Mouse (Mus musculus): ENCODE measurements at regions not wholly inside any gene's neighbourhood (a gene's known extent, or its start where the extent isn't known, plus 50 kb on each side); places are given as distances from the start of the nearest gene placed in this dataset.

GRCm38 (mm10) chr1:164681582-164681981, 114.9 kb upstream of the Dpt start:
- WGBS, result 32% methylated on average over 5 of the region's 5 CpGs
- 0 out of 2 replicates have a peak, but pooled peaks cover 3% of the 10 kb centered on the region for H3K9me3 ChIP-seq (replicated peaks; ENCODE audit: control insufficient read depth, low read length)
- H3K4me3 ChIP-seq (ENCODE audit: low read depth, low read length), result no peak overlapping the region
- no peak overlapping the region for H3K27ac ChIP-seq (ENCODE audit: low read depth)
- TF ChIP-seq EP300 (IDR thresholded peaks at IDR 0.05; ENCODE audit: low read depth), result no peak
- no peak for TF ChIP-seq CTCF (IDR thresholded peaks at IDR 0.05; ENCODE audit: low read depth)
- H3K27me3 ChIP-seq (ENCODE audit: control insufficient read depth, insufficient read depth, low read length), result no peaks in the 10 kb centered on the region
- no peaks in the 10 kb centered on the region for H3K36me3 ChIP-seq (replicated peaks; ENCODE audit: control insufficient read depth, insufficient read depth, low read length)
- ATAC-seq (ENCODE audit: insufficient read depth, low read depth) (peak; percentile 36; the same call in 1 of the 2 replicates), DNase-seq (ENCODE audit: low spot score) (peak; percentile 8)
- H3K4me2 ChIP-seq (ENCODE audit: low read depth, low read length), result no peak overlapping the region
- peaks cover 3% of the 10 kb centered on the region; the same call in 1 of the 2 replicates for H3K4me1 ChIP-seq (ENCODE audit: control insufficient read depth, insufficient read depth)
- no peak overlapping the region for H3K9ac ChIP-seq (replicated peaks; ENCODE audit: low read depth, low read length)

- Histone ChIP-seq H3K27ac (ENCODE audit: low read depth) (0 out of 2 replicates have a peak overlapping the region, but pooled peaks have one; percentile 13), H3K4me1 (ENCODE audit: control insufficient read depth, insufficient read depth) (peaks cover 3% of the 10 kb centered on the region; the same call in 1 of the 2 replicates), H3K27me3 (ENCODE audit: control insufficient read depth, insufficient read depth, low read length) (no peaks in the 10 kb centered on the region), H3K9me3 (replicated peaks; ENCODE audit: control insufficient read depth, low read length) (0 out of 2 replicates have a peak, but pooled peaks cover 3% of the 10 kb centered on the region), H3K4me2 (ENCODE audit: low read depth, low read length) (no peak overlapping the region), H3K4me3 (ENCODE audit: low read depth, low read length) (no peak overlapping the region), H3K9ac (replicated peaks; ENCODE audit: low read depth, low read length) (no peak overlapping the region), H3K36me3 (replicated peaks; ENCODE audit: control insufficient read depth, insufficient read depth, low read length) (no peaks in the 10 kb centered on the region)
- 34% methylated on average over 3 of the region's 3 CpGs for WGBS
- no peak for ATAC-seq (ENCODE audit: insufficient read depth, low read depth)
- no peak for TF ChIP-seq CTCF (IDR thresholded peaks at IDR 0.05; ENCODE audit: low read depth)
- TF ChIP-seq EP300 (IDR thresholded peaks at IDR 0.05; ENCODE audit: low read depth), result no peak
- DNase-seq (ENCODE audit: low spot score), result no peak
Observed at GRCm38 (mm10) chr1:164678303-164678702, 118.1 kb upstream of the Dpt start.

DNA sequence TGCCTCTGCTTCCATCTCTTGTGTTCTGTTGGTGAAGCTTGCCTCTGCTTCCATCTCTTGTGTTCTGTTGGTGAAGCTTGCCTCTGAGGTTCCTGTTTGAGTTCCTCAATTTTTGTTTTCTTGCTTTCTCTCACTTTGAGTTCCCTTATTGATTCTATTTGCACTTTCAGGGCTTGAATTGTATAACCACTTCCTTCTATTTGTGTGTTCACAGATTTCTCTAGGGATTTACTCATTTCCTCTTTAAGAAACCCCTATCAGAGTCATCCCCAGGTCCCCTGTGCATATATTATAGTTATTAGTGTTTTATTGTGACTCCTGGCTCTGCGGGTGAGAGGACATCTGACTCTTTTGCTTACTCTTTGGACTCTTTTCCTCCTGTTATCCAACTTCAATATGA, 144.2 kb upstream of the Dpt start:
- H3K36me3 ChIP-seq (replicated peaks; ENCODE audit: control insufficient read depth, insufficient read depth, low read length), result no peaks in the 10 kb centered on the region
- no peak for ATAC-seq (ENCODE audit: insufficient read depth, low read depth)
- TF ChIP-seq EP300 (IDR thresholded peaks at IDR 0.05; ENCODE audit: low read depth), result no peak
- TF ChIP-seq CTCF (IDR thresholded peaks at IDR 0.05; ENCODE audit: low read depth), result no peak
- H3K27ac ChIP-seq (ENCODE audit: low read depth), result no peak overlapping the region
- H3K9me3 ChIP-seq (replicated peaks; ENCODE audit: control insufficient read depth, low read length), result no peaks in the 10 kb centered on the region
- no peak overlapping the region for H3K9ac ChIP-seq (replicated peaks; ENCODE audit: low read depth, low read length)
- no peaks in the 10 kb centered on the region for H3K27me3 ChIP-seq (ENCODE audit: control insufficient read depth, insufficient read depth, low read length)
- no peak for DNase-seq (ENCODE audit: low spot score)
- H3K4me1 ChIP-seq (ENCODE audit: control insufficient read depth, insufficient read depth), result no peaks in the 10 kb centered on the region
- no peak overlapping the region for H3K4me2 ChIP-seq (ENCODE audit: low read depth, low read length)
- WGBS, result 83% methylated on average over 1 of the region's 1 CpGs
- H3K4me3 ChIP-seq (ENCODE audit: low read depth, low read length), result no peak overlapping the region

DNA sequence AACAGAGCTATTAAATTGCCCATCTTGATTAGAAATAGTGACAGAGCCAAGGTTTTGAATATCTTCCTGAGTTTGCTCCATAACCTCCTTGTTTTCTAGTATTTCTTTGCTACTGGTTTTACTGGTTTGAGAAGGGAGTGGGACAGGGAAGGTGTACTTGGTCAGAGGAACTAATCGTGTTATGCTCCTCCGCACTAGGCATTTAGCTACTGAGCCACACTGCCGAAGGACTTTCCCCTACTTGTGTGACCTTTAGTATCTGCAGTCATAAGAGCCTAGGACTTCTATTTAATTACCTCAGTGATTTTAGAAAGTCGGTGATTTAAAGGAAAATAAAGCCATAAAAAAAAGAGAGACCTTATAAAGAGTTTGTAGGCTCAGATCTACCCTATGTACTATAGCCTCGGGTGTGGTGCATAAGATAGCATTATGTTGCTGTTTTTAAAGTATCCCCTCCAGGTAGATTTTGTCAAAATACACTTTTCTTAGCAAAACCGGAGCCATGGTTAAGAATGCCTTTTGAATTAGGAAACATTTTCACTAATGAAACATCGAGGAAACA, 158.5 kb upstream of the Dpt start:
- WGBS, result 84% methylated on average over 7 of the region's 7 CpGs
- ATAC-seq (ENCODE audit: insufficient read depth, low read depth), result no peak

GRCm38 (mm10) chr1:164631679-164632078, 164.8 kb upstream of the Dpt start:
- H3K9me3 ChIP-seq (replicated peaks; ENCODE audit: control insufficient read depth, low read length), result no peaks in the 10 kb centered on the region
- no peak overlapping the region for H3K4me3 ChIP-seq (ENCODE audit: low read depth, low read length)
- no peak overlapping the region for H3K9ac ChIP-seq (replicated peaks; ENCODE audit: low read depth, low read length)
- TF ChIP-seq CTCF (IDR thresholded peaks at IDR 0.05; ENCODE audit: low read depth) (no peak), EP300 (IDR thresholded peaks at IDR 0.05; ENCODE audit: low read depth) (no peak)
- ATAC-seq (ENCODE audit: insufficient read depth, low read depth), result no peak
- no peak for DNase-seq (ENCODE audit: low spot score)
- H3K4me1 ChIP-seq (ENCODE audit: control insufficient read depth, insufficient read depth), result no peaks in the 10 kb centered on the region
- H3K27me3 ChIP-seq (ENCODE audit: control insufficient read depth, insufficient read depth, low read length), result no peaks in the 10 kb centered on the region
- no peaks in the 10 kb centered on the region for H3K36me3 ChIP-seq (replicated peaks; ENCODE audit: control insufficient read depth, insufficient read depth, low read length)
- 61% methylated on average over 6 of the region's 6 CpGs for WGBS
- H3K4me2 ChIP-seq (ENCODE audit: low read depth, low read length), result no peak overlapping the region
- H3K27ac ChIP-seq (ENCODE audit: low read depth), result no peak overlapping the region

More for the DNA sequence above, 158.5 kb upstream of the Dpt start:
- H3K27ac ChIP-seq (ENCODE audit: low read depth), result no peak overlapping the region
- H3K4me1 ChIP-seq (ENCODE audit: control insufficient read depth, insufficient read depth), result no peaks in the 10 kb centered on the region
- no peaks in the 10 kb centered on the region for H3K27me3 ChIP-seq (ENCODE audit: control insufficient read depth, insufficient read depth, low read length)
- TF ChIP-seq EP300 (IDR thresholded peaks at IDR 0.05; ENCODE audit: low read depth) (no peak), CTCF (IDR thresholded peaks at IDR 0.05; ENCODE audit: low read depth) (no peak)
- H3K36me3 ChIP-seq (replicated peaks; ENCODE audit: control insufficient read depth, insufficient read depth, low read length), result no peaks in the 10 kb centered on the region
- no peak overlapping the region for H3K4me2 ChIP-seq (ENCODE audit: low read depth, low read length)
- H3K9ac ChIP-seq (replicated peaks; ENCODE audit: low read depth, low read length), result no peak overlapping the region
- no peak overlapping the region for H3K4me3 ChIP-seq (ENCODE audit: low read depth, low read length)
- DNase-seq (ENCODE audit: low spot score), result no peak
- no peaks in the 10 kb centered on the region for H3K9me3 ChIP-seq (replicated peaks; ENCODE audit: control insufficient read depth, low read length)

GRCm38 (mm10) chr1:164628840-164629239, 167.6 kb upstream of the Dpt start:
- H3K4me2 ChIP-seq (ENCODE audit: low read depth, low read length), result no peak overlapping the region
- no peak overlapping the region for H3K4me3 ChIP-seq (ENCODE audit: low read depth, low read length)
- H3K27ac ChIP-seq (ENCODE audit: low read depth), result no peak overlapping the region
- H3K36me3 ChIP-seq (replicated peaks; ENCODE audit: control insufficient read depth, insufficient read depth, low read length), result no peaks in the 10 kb centered on the region
- no peaks in the 10 kb centered on the region for H3K9me3 ChIP-seq (replicated peaks; ENCODE audit: control insufficient read depth, low read length)
- DNase-seq (ENCODE audit: low spot score) (peak; percentile 13), ATAC-seq (ENCODE audit: insufficient read depth, low read depth) (no peak)
- TF ChIP-seq EP300 (IDR thresholded peaks at IDR 0.05; ENCODE audit: low read depth) (no peak), CTCF (IDR thresholded peaks at IDR 0.05; ENCODE audit: low read depth) (no peak)
- no peaks in the 10 kb centered on the region for H3K4me1 ChIP-seq (ENCODE audit: control insufficient read depth, insufficient read depth)
- H3K27me3 ChIP-seq (ENCODE audit: control insufficient read depth, insufficient read depth, low read length), result no peaks in the 10 kb centered on the region
- WGBS, result 57% methylated on average over 8 of the region's 8 CpGs
- no peak overlapping the region for H3K9ac ChIP-seq (replicated peaks; ENCODE audit: low read depth, low read length)
